Mouse (Mus musculus): ENCODE measurements around the gene Cnnm4. TPM values are rescaled to one million over a fixed set of nuclear protein-coding genes. Genes with fewer than 3 reads are reported as not detected.
A peak's percentile ranks its signal among the peaks of the same experiment; 100 is the strongest.

The Cnnm4 gene
- polyA plus RNA-seq, 1 experiment, result 5.6 TPM

DNA sequence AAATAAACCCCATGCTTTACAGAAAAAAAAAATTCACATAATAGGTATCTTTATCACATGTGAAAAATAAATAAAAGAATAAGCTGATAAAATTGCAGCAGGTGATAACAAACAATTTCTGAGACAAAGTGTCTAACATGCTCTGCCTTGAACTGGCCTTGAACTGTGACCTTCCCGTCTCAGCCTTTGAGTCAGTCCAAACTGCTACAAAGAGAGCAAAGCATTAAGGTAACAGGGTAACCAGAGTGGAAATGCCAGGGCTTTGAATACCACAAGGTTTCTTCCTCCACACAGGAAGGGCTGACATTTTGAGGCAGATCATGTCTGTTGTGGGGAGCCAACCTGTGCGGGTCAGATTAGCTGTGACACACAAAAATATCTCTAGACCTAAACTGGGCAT, 74.0 kb downstream of the Cnnm4 start:
- TF ChIP-seq POLR2A (IDR thresholded peaks at IDR 0.05; ENCODE audit: borderline replicate concordance, extremely low read depth, low read depth, low read length), result no peak
- no peak for TF ChIP-seq CTCF (IDR thresholded peaks at IDR 0.05; ENCODE audit: insufficient read depth, low read length)
- DNase-seq, result no peak
- no peak overlapping the region for H3K4me3 ChIP-seq (replicated peaks; ENCODE audit: extremely low read depth, low read depth, low read length)
- 0 out of 2 replicates have a peak, but pooled peaks cover 6% of the 10 kb centered on the region for H3K4me1 ChIP-seq (ENCODE audit: control insufficient read depth, insufficient read depth, low read length)
- 80% methylated on average over 2 of the region's 2 CpGs for WGBS

DNA sequence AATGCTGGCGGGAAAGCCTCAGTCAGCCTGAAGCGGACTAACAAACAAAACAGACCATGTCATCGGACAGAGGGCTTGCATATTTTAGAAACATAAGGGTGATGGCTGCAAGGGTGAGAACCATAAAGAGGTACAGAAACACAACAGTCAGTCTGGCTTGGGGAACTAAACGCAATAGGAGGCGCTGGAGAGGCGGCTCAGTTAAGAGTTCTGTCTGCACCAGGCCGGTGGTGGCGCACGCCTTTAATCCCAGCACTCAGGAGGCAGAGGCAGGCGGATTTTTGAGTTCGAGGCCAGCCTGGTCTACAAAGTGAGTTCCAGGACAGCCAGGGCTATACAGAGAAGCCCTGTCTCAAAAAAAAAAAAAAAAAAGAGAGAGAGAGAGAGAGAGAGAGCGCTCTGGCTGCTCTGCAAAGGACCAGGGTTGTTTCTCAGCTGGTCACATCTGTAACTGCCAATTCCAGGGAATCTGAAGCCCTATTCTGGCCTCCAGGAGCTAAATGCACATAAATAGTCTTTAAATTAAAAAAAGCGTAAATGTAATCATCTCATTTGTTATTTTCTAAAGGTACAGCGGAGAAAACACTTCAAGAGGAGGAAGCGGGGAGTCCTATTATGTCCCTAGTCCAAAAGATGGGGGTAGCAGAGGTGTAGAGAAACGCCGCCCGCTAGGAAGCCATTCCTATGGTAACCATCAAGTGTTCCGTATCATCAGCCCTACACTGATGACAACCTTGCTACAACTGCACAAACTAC, 74.6 kb downstream of the Cnnm4 start:
- TF ChIP-seq POLR2A (IDR thresholded peaks at IDR 0.05; ENCODE audit: borderline replicate concordance, extremely low read depth, low read depth, low read length) (no peak), CTCF (IDR thresholded peaks at IDR 0.05; ENCODE audit: insufficient read depth, low read length) (no peak)
- 0 out of 2 replicates have a peak, but pooled peaks cover 6% of the 10 kb centered on the region for H3K4me1 ChIP-seq (ENCODE audit: control insufficient read depth, insufficient read depth, low read length)
- 69% methylated on average over 19 of the region's 19 CpGs for WGBS
- H3K4me3 ChIP-seq (replicated peaks; ENCODE audit: extremely low read depth, low read depth, low read length), result peak overlapping the region; percentile 68
- no peak for DNase-seq

DNA sequence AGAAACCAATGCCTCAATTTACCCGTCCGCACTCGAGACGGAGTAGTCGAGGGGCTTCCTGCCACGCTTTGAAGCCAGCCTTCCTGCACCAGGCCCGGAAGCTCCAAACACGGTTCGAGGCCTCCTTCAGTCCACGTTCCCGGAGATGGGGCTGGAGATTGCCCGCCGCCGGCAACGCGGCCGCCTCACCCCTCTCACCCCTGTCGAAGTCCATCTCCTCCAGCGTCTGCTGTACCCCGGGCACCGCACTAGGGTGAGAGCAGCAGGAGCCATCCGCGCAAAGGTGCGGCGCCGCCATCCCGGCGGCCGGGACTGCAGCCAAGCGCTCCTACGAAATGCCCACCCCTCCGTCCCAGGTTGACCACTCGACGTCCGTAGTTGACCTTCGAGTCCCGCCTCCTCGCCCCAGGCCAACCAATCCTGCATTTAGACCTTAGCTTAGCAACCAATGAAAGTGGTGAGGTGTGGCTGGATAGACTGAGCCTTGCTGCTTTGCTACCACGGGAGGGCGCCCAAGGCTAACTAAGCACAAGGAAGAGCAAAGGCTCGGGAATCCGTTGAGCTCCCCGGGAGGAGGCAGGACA, 75.6 kb downstream of the Cnnm4 start, which contains the start of gene Ankrd39:
Gene Ankrd39, minus strand, starts transcription at position 558 of the 584 bp plus-strand sequence.
- DNase-seq, result peak; percentile 96
- Histone ChIP-seq H3K4me3 (replicated peaks; ENCODE audit: extremely low read depth, low read depth, low read length) (peak within 1 kb of the TSS; percentile 68), H3K4me1 (ENCODE audit: control insufficient read depth, insufficient read depth, low read length) (0 out of 2 replicates have a peak, but pooled peaks cover 6% of the 10 kb centered on the region)
- WGBS, result under 1% methylated on average over 43 of the region's 43 CpGs
- TF ChIP-seq POLR2A (IDR thresholded peaks at IDR 0.05; ENCODE audit: borderline replicate concordance, extremely low read depth, low read depth, low read length) (peak; percentile 79; the same call in 1 of the 2 replicates), CTCF (IDR thresholded peaks at IDR 0.05; ENCODE audit: insufficient read depth, low read length) (peak; percentile 96)

DNA sequence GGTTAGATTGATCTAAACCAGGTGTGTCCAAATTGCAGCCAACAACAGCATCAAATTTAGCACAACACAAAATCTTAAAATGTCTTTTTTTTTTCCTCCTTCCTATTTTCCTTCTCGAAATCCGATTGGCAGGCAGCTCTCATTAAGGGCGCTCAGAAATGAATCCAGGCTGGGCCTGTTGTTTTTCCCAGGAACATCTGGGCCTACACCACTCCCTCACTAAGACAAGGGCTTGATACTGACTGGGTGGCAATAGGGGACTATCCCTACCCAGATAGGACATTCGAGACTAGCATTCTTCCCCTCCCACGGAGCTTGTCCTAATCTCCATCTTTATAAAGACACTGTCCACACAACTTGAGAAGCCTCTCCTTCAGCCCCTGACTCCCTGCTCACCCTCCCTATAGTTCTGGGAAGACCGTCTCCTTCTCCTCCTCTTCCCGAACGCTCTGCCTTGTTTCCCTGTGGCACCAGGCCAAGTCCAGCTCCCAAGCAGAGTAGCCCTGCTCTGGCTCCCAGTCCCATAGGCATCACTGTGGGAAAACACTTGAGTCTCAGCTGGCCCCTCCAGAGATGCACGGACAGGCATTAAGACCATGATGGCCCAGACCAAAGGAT, 76.7 kb downstream of the Cnnm4 start:
- no peak for TF ChIP-seq CTCF (IDR thresholded peaks at IDR 0.05; ENCODE audit: insufficient read depth, low read length)
- TF ChIP-seq POLR2A (IDR thresholded peaks at IDR 0.05; ENCODE audit: borderline replicate concordance, extremely low read depth, low read depth, low read length), result no peak
- DNase-seq, result no peak
- 0 out of 2 replicates have a peak, but pooled peaks cover 6% of the 10 kb centered on the region for H3K4me1 ChIP-seq (ENCODE audit: control insufficient read depth, insufficient read depth, low read length)
- no peak overlapping the region for H3K4me3 ChIP-seq (replicated peaks; ENCODE audit: extremely low read depth, low read depth, low read length)
- 35% methylated on average over 9 of the region's 9 CpGs for WGBS

DNA sequence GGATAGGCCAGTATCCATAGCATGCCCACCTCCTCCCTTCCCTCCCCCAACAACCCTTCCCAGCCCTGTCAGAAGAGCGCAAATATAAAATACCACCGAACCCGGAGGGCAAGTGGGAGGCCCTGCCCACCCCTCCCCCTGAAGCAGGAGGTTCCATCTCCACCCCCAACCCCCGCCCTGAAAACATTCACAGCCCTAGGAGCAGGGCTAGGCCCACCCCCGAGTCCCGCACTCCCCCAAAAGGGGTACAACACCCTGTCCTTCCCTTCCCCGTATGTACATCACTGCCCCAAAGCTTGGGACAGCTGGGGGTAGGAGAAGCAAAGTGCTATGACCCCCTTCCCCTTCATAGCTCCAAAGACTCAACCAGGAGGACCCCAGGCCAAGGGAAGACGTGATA, 77.4 kb downstream of the Cnnm4 start:
- Histone ChIP-seq H3K4me1 (ENCODE audit: control insufficient read depth, insufficient read depth, low read length) (0 out of 2 replicates have a peak, but pooled peaks cover 6% of the 10 kb centered on the region), H3K4me3 (replicated peaks; ENCODE audit: extremely low read depth, low read depth, low read length) (no peak overlapping the region)
- no peak for TF ChIP-seq CTCF (IDR thresholded peaks at IDR 0.05; ENCODE audit: insufficient read depth, low read length)
- no peak for TF ChIP-seq POLR2A (IDR thresholded peaks at IDR 0.05; ENCODE audit: borderline replicate concordance, extremely low read depth, low read depth, low read length)
- 56% methylated on average over 8 of the region's 8 CpGs for WGBS
- no peak for DNase-seq

DNA sequence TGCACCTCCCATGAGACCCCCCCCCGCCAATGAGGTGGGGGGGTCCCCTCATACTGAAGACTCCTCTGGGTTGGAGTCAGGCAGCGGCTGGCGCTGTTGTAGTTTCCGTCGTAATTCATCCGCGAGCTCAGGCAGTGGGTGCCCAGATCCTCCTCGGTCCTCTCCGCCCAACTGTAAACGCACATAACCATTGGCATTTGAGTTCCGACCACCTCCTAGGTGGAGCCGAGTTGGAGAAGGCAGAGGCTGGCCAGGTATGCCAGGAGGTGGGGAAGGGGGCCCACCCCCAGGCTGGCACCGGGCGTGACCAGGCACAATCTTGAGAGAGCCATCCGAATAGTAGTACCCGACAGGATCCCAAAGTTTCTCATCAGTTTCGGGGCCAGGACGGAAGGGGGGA, 78.1 kb downstream of the Cnnm4 start:
- no peak overlapping the region for H3K4me3 ChIP-seq (replicated peaks; ENCODE audit: extremely low read depth, low read depth, low read length)
- TF ChIP-seq CTCF (IDR thresholded peaks at IDR 0.05; ENCODE audit: insufficient read depth, low read length) (no peak), POLR2A (IDR thresholded peaks at IDR 0.05; ENCODE audit: borderline replicate concordance, extremely low read depth, low read depth, low read length) (no peak)
- DNase-seq, result no peak
- WGBS, result 73% methylated on average over 18 of the region's 18 CpGs
- peaks cover 9% of the 10 kb centered on the region; the same call in 1 of the 2 replicates for H3K4me1 ChIP-seq (ENCODE audit: control insufficient read depth, insufficient read depth, low read length)

DNA sequence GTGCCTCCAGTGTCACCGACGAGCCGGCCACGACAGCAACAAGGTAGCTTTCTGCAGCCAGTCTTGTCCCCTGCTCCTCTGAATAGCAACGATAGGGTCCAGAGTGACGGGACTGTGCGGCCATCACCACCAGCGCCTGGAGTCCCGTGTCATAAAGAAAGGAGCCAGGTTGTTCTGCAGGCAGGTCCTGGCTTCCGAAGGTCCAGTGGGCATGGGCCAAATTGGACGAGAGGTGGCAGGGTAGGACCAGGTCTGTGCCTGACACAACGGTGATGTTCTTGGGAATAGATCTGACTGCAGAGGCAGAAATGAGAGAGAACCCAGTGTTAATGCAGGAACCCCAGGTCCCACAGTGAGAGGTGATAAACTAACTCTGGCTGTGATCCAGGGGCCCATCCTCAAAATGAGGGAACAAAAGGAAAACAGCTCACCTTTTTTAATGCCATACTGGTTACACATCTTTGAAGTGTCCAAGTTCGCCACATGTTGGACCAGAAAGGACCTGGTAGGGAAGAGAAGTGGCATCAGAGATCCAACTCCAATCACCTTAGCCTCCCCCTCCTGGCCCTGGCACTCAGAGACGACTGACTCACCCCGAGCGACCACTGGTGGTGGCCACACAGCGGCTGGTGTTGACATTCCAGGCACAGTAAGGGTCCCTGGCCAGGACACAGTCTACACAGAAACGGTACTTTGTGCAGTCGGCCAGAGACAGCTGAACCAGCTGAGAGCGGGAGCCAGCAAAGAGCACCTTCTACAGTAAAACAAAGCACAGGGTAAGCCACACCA, 78.8 kb downstream of the Cnnm4 start:
- peaks cover 16% of the 10 kb centered on the region; the same call in 1 of the 2 replicates for H3K4me1 ChIP-seq (ENCODE audit: control insufficient read depth, insufficient read depth, low read length)

DNA sequence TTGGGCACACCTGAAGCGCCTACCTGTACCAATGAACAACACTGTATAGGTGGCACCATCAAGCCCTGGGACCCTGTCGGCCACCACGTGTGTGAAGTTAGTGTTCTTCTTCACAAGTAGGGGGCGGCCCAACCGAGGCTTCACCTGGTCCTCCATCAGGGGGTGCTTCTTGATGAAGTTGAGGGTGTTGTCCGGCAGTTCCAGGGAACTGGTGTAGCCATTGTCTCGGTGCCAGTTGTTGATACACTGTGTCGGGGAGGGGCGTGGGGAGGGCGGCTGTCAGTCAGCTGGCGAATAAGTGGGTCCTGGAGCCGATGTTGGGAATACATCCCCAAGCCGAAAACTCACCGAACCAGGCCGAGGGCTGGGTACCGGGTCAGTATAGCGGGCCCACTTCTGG, 80.5 kb downstream of the Cnnm4 start:
- Histone ChIP-seq H3K4me3 (replicated peaks; ENCODE audit: extremely low read depth, low read depth, low read length) (no peak overlapping the region), H3K4me1 (ENCODE audit: control insufficient read depth, insufficient read depth, low read length) (peaks cover 23% of the 10 kb centered on the region; the same call in 1 of the 2 replicates)
- TF ChIP-seq POLR2A (IDR thresholded peaks at IDR 0.05; ENCODE audit: borderline replicate concordance, extremely low read depth, low read depth, low read length), result no peak
- no peak for TF ChIP-seq CTCF (IDR thresholded peaks at IDR 0.05; ENCODE audit: insufficient read depth, low read length)
- 76% methylated on average over 17 of the region's 17 CpGs for WGBS
- DNase-seq, result no peak

More for the DNA sequence above, 78.8 kb downstream of the Cnnm4 start:
- 74% methylated on average over 20 of the region's 20 CpGs for WGBS
- no peak for TF ChIP-seq POLR2A (IDR thresholded peaks at IDR 0.05; ENCODE audit: borderline replicate concordance, extremely low read depth, low read depth, low read length)
- TF ChIP-seq CTCF (IDR thresholded peaks at IDR 0.05; ENCODE audit: insufficient read depth, low read length), result 0 out of 2 replicates have a peak, but pooled peaks have one; percentile 5
- no peak for DNase-seq
- no peak overlapping the region for H3K4me3 ChIP-seq (replicated peaks; ENCODE audit: extremely low read depth, low read depth, low read length)

DNA sequence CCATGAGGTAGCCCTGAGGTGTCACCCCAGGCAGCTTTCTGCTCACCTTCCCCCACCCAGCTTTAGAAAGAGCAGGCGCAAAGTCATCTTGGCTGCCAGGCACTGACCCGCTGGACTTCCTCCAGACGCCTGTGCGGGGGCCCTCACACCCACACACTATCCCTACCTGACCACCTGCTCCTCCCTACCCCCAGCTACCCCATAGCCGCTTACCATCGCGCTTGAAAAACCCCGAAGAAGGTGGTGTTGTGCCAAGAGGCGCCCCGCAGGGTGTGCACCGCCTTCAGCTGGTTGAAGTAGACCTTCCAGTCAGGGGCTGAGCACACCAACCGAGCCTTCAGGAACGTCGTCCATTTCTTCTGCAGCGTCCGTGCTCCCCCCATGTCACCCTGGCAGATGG, 81.1 kb downstream of the Cnnm4 start:
- no peak overlapping the region for H3K4me3 ChIP-seq (replicated peaks; ENCODE audit: extremely low read depth, low read depth, low read length)
- TF ChIP-seq CTCF (IDR thresholded peaks at IDR 0.05; ENCODE audit: insufficient read depth, low read length) (no peak), POLR2A (IDR thresholded peaks at IDR 0.05; ENCODE audit: borderline replicate concordance, extremely low read depth, low read depth, low read length) (no peak)
- 81% methylated on average over 16 of the region's 16 CpGs for WGBS

More for the DNA sequence above, 81.1 kb downstream of the Cnnm4 start:
- H3K4me1 ChIP-seq (ENCODE audit: control insufficient read depth, insufficient read depth, low read length), result peaks cover 22% of the 10 kb centered on the region; the same call in 1 of the 2 replicates
- DNase-seq, result no peak

All from lung, adult 2 months (tissue).